Mouse (Mus musculus): ENCODE measurements at regions not wholly inside any gene's neighbourhood (a gene's known extent, or its start where the extent isn't known, plus 50 kb on each side); places are given as distances from the start of the nearest gene placed in this dataset.
A peak's percentile ranks its signal among the peaks of the same experiment; 100 is the strongest.

DNA sequence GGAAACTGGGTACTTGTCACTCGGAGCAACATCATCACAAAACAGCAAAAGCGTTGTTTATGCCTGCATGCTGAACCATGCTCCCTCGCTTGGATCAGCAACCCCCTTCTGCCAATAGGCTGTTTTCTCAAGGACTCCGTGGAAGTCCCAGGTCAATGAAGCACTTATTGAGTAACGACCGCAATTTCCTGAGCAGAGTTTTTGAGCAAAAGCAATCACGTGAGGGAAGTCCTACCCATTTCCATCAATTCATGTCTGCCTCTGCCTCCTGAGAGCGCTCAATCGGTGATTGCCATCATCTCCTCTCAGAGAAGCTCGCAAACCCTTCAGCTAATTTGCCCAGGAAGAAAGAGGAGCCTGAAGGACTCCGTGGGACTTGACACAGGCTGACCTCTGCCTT, 136.9 kb upstream of the Adamts18 start:
- WGBS: 21% methylated on average over 11 of the region's 11 CpGs
- no peaks in the 10 kb centered on the region for H3K4me1 ChIP-seq (ENCODE audit: insufficient read depth, low read depth, low read length)
- no peaks in the 10 kb centered on the region for H3K27me3 ChIP-seq (replicated peaks; ENCODE audit: insufficient read depth, low read length)
- H3K9ac ChIP-seq (replicated peaks; ENCODE audit: low read depth): no peak overlapping the region
- no peak for DNase-seq (ENCODE audit: low spot score)
- TF ChIP-seq EP300 (IDR thresholded peaks at IDR 0.05) (no peak), CTCF (IDR thresholded peaks at IDR 0.05) (no peak)
- peak; percentile 23; the same call in 1 of the 2 replicates for ATAC-seq
- no peak overlapping the region for H3K27ac ChIP-seq (ENCODE audit: low read length)
- H3K36me3 ChIP-seq (ENCODE audit: insufficient read depth, low read length): no peaks in the 10 kb centered on the region
- peak overlapping the region; percentile 9; the same call in 1 of the 2 replicates for H3K4me2 ChIP-seq (replicated peaks; ENCODE audit: low read depth, low read length)
- no peaks in the 10 kb centered on the region for H3K9me3 ChIP-seq (ENCODE audit: low read length)
- H3K4me3 ChIP-seq (ENCODE audit: low read depth, low read length): no peak overlapping the region

DNA sequence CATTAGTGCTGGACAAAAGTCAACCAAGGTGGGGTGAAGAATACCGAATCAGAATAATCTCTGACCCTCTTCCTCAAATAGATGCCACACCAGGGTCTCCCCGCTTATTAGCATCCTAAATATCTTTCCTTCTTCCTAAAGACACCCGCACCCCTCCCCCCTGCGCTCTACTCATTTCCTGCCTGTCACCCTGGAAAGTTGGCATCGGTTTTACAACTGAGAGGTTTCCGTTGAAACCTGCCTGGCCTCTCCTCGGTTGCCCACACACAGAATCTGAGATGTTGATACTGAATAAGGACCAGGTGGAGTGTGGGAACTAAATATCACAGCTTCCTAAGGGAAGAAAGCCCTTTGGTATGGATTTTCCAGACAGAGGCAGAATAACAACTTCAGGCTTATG, 137.4 kb upstream of the Adamts18 start:
- Histone ChIP-seq H3K36me3 (ENCODE audit: insufficient read depth, low read length) (no peaks in the 10 kb centered on the region), H3K27me3 (replicated peaks; ENCODE audit: insufficient read depth, low read length) (no peaks in the 10 kb centered on the region), H3K9me3 (ENCODE audit: low read length) (no peaks in the 10 kb centered on the region), H3K27ac (ENCODE audit: low read length) (no peak overlapping the region), H3K9ac (replicated peaks; ENCODE audit: low read depth) (no peak overlapping the region), H3K4me1 (ENCODE audit: insufficient read depth, low read depth, low read length) (no peaks in the 10 kb centered on the region), H3K4me3 (ENCODE audit: low read depth, low read length) (no peak overlapping the region), H3K4me2 (replicated peaks; ENCODE audit: low read depth, low read length) (peak overlapping the region; percentile 9; the same call in 1 of the 2 replicates)
- no peak for ATAC-seq
- 40% methylated on average over 7 of the region's 7 CpGs for WGBS
- no peak for TF ChIP-seq CTCF (IDR thresholded peaks at IDR 0.05)
- no peak for TF ChIP-seq EP300 (IDR thresholded peaks at IDR 0.05)
- no peak for DNase-seq (ENCODE audit: low spot score)

DNA sequence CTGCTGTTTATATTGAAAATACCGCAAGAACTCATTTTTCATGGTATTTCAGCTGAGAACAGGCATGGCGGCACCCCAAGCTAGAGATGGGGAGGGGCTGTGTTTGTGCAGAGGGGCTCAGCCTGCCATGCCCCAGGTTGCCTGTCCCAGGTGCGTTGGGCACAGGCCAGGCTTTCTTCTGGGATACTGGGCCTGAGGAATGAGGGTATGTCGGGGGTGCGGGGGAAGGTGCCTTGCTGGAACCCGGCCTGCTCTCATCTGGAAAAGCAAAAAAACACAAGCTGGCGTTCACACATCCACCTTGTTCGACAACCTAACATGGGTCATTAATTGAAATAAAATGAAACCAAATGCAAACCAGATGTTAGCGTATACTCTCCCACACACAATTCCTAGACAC, 142.2 kb upstream of the Adamts18 start:
- Histone ChIP-seq H3K4me2 (replicated peaks; ENCODE audit: low read depth, low read length) (no peak overlapping the region), H3K9ac (replicated peaks; ENCODE audit: low read depth) (no peak overlapping the region), H3K27me3 (replicated peaks; ENCODE audit: insufficient read depth, low read length) (no peaks in the 10 kb centered on the region), H3K4me3 (ENCODE audit: low read depth, low read length) (no peak overlapping the region), H3K27ac (ENCODE audit: low read length) (no peak overlapping the region), H3K4me1 (ENCODE audit: insufficient read depth, low read depth, low read length) (no peaks in the 10 kb centered on the region), H3K9me3 (ENCODE audit: low read length) (no peaks in the 10 kb centered on the region), H3K36me3 (ENCODE audit: insufficient read depth, low read length) (no peaks in the 10 kb centered on the region)
- WGBS: 77% methylated on average over 9 of the region's 9 CpGs
- no peak for ATAC-seq
- DNase-seq (ENCODE audit: low spot score): no peak
- TF ChIP-seq CTCF (IDR thresholded peaks at IDR 0.05) (no peak), EP300 (IDR thresholded peaks at IDR 0.05) (no peak)

DNA sequence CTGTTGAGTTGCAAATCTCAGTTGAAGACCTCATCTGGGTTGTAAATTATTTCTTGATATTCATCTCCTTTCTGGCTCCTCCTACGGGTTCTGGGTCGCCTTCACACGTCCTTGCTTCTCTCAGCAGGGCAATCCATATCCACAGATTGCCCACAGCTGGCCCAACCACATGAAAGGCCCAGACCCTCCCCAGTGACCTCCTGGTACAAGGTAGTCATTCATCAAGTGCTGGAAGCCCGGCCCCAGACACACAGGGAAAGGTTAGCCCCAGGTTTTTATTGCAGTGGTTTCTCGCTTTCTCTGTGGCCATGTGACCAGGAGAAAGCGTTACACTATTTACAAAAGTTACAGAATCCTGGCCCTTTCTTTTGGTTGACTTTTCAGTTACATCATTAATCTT, 134.5 kb upstream of the Nudt7 start:
- no peak overlapping the region for H3K4me3 ChIP-seq (ENCODE audit: low read depth, low read length)
- no peak for TF ChIP-seq CTCF (IDR thresholded peaks at IDR 0.05)
- TF ChIP-seq EP300 (IDR thresholded peaks at IDR 0.05): no peak
- H3K9ac ChIP-seq (replicated peaks; ENCODE audit: low read depth): no peak overlapping the region
- no peak overlapping the region for H3K4me2 ChIP-seq (replicated peaks; ENCODE audit: low read depth, low read length)
- no peaks in the 10 kb centered on the region for H3K9me3 ChIP-seq (ENCODE audit: low read length)
- DNase-seq (ENCODE audit: low spot score): no peak
- H3K27me3 ChIP-seq (replicated peaks; ENCODE audit: insufficient read depth, low read length): no peaks in the 10 kb centered on the region
- H3K36me3 ChIP-seq (ENCODE audit: insufficient read depth, low read length): no peaks in the 10 kb centered on the region
- 30% methylated on average over 6 of the region's 6 CpGs for WGBS
- H3K4me1 ChIP-seq (ENCODE audit: insufficient read depth, low read depth, low read length): no peaks in the 10 kb centered on the region
- H3K27ac ChIP-seq (ENCODE audit: low read length): no peak overlapping the region
- no peak for ATAC-seq

DNA sequence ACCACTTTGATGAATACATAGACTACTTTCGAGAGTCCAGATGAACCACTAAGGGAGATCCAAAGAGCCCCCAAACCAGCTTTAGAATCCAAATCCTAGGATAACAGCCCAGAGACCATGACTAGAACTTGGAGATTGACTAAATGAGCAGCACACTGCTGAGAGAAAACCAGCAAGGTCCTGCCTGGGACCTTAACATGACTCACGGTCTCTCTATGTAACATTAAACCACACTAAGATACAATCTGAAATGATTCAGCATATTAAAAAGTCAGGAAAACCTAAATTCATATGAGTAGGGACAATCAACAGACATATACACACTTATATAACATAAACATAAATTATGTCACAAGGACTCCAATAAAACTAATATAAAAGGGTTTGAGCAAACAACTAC, 131.7 kb upstream of the Nudt7 start:
- H3K4me1 ChIP-seq (ENCODE audit: insufficient read depth, low read depth, low read length): no peaks in the 10 kb centered on the region
- ATAC-seq (no peak), DNase-seq (ENCODE audit: low spot score) (no peak)
- H3K4me3 ChIP-seq (ENCODE audit: low read depth, low read length): no peak overlapping the region
- 94% methylated on average over 2 of the region's 2 CpGs for WGBS
- no peaks in the 10 kb centered on the region for H3K27me3 ChIP-seq (replicated peaks; ENCODE audit: insufficient read depth, low read length)
- no peaks in the 10 kb centered on the region for H3K36me3 ChIP-seq (ENCODE audit: insufficient read depth, low read length)
- H3K9ac ChIP-seq (replicated peaks; ENCODE audit: low read depth): no peak overlapping the region
- no peak overlapping the region for H3K27ac ChIP-seq (ENCODE audit: low read length)
- TF ChIP-seq CTCF (IDR thresholded peaks at IDR 0.05) (no peak), EP300 (IDR thresholded peaks at IDR 0.05) (no peak)
- no peak overlapping the region for H3K4me2 ChIP-seq (replicated peaks; ENCODE audit: low read depth, low read length)
- no peaks in the 10 kb centered on the region for H3K9me3 ChIP-seq (ENCODE audit: low read length)

DNA sequence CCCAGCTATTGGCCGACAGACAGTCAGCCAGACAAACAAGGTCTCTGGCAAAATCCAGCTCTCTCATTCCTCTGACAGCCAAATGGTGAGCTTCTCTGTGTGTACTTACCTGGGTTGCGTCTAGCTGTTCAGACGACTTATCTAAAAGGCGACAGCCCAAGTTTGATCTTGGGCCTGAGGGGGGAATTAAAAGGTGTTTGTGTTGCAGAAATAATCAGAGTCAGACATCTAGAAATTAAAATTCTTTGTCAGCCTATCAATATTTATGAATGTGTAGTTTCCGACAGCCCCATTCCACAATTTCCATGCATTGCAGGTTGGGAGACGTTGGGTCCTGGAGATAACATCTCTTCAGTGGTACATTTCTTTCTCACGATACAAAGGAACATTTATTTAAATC, 128.9 kb upstream of the Nudt7 start:
- 62% methylated on average over 7 of the region's 7 CpGs for WGBS
- Histone ChIP-seq H3K9me3 (ENCODE audit: low read length) (no peaks in the 10 kb centered on the region), H3K4me1 (ENCODE audit: insufficient read depth, low read depth, low read length) (no peaks in the 10 kb centered on the region), H3K4me3 (ENCODE audit: low read depth, low read length) (no peak overlapping the region), H3K36me3 (ENCODE audit: insufficient read depth, low read length) (no peaks in the 10 kb centered on the region), H3K4me2 (replicated peaks; ENCODE audit: low read depth, low read length) (no peak overlapping the region), H3K27ac (ENCODE audit: low read length) (no peak overlapping the region), H3K9ac (replicated peaks; ENCODE audit: low read depth) (no peak overlapping the region), H3K27me3 (replicated peaks; ENCODE audit: insufficient read depth, low read length) (no peaks in the 10 kb centered on the region)
- TF ChIP-seq EP300 (IDR thresholded peaks at IDR 0.05): no peak
- TF ChIP-seq CTCF (IDR thresholded peaks at IDR 0.05): no peak
- no peak for ATAC-seq
- no peak for DNase-seq (ENCODE audit: low spot score)

DNA sequence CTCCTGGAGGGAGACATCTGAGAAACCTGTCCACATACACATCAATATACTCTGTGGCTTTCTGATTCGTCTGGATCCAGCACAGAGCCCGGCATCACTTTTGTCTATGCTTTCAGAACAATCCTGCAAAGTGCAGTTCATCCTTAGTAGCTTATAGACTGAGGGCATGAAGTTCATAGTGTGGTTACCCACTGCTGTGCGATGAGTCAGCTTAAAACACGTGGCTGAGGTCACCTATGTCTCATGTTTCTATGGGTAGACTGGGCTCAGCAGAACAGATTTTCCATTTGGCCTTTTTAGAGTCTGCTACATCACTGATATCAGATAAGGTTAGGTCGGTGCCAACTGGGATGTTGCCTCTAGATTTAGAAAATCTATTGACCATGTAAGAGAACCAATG, 126.8 kb upstream of the Nudt7 start:
- Histone ChIP-seq H3K36me3 (ENCODE audit: insufficient read depth, low read length) (no peaks in the 10 kb centered on the region), H3K27me3 (replicated peaks; ENCODE audit: insufficient read depth, low read length) (no peaks in the 10 kb centered on the region), H3K9me3 (ENCODE audit: low read length) (no peaks in the 10 kb centered on the region), H3K9ac (replicated peaks; ENCODE audit: low read depth) (no peak overlapping the region), H3K27ac (ENCODE audit: low read length) (no peak overlapping the region), H3K4me2 (replicated peaks; ENCODE audit: low read depth, low read length) (no peak overlapping the region), H3K4me3 (ENCODE audit: low read depth, low read length) (no peak overlapping the region), H3K4me1 (ENCODE audit: insufficient read depth, low read depth, low read length) (no peaks in the 10 kb centered on the region)
- DNase-seq (ENCODE audit: low spot score) (no peak), ATAC-seq (no peak)
- WGBS: 81% methylated on average over 5 of the region's 5 CpGs
- no peak for TF ChIP-seq EP300 (IDR thresholded peaks at IDR 0.05)
- no peak for TF ChIP-seq CTCF (IDR thresholded peaks at IDR 0.05)
